Mouse (Mus musculus): Measurements from ENCODE around the gene Farsb.

DNA sequence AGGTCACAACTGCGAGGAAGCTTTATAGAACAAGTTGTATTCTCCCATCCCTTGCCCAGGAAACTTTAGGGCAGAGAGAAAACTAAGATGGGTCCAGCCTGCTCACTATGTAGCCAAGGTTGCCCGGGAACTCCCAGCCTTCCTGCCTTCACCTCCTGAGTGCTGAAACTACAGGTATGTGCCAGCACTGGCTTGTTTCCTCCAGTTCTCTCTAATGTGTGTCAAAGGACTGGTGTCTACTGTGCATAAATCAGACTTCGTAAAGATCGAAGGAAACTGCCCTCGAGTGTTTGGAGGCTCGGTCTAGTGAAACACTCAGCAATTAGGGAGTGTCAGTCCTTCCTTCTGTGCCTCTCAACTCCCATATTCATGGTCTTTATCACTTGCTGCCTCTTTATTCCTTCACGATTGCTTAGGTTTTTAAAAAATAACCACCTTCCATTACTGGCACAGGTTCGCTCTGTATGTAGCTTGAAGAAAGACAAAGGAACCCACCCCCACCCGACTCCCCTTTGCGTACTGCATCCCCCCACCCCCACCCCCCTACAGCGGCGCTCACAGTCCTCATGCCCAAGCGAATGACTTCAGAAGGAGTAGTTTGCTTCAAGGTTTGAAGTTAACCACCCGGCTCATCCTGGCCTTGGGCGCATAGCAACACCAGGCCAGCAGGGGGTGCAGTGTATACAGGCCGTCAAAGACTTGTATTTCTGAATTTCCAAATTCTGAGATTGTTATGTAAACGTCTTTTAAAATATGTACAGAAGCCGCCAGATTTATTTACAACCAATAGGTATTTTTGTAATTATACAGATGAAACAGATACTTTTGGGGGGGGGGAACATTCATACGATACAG is 47.8 kb upstream of the Farsb start:
- TF ChIP-seq CTCF (conservative IDR thresholded peaks at IDR 0.05; ENCODE audit: low read length) (peak; percentile 91), POU5F1 (IDR thresholded peaks at IDR 0.05; ENCODE audit: borderline replicate concordance, low read length) (no peak)

All from E14TG2a.4 (cell line).